Mouse (Mus musculus) monocyte, adult 2 months (primary cell): ENCODE measurements around the gene Aoah.

Experiments used
- DNase-seq, 2 experiments: peaks; one replicate each; pipeline ENCODE4 v3.0.0; 2022; ENCODE audit warnings: low spot score in 2 of 2, low read depth in 1 of 2

The Aoah gene

GRCm38 (mm10) chr13:20905195-20905594 is 111.3 kb downstream of the Aoah start:
- no peak for DNase-seq

- DNase-seq = no peak
These were observed 123.0 kb downstream of the Aoah start for GRCm38 (mm10) chr13:20916698-20917511.

- no peak for DNase-seq
These were observed 126.5 kb downstream of the Aoah start for GRCm38 (mm10) chr13:20920401-20920800.

GRCm38 (mm10) chr13:20936016-20936415 is 142.1 kb downstream of the Aoah start:
- DNase-seq = no peak

GRCm38 (mm10) chr13:20937452-20937851 is 143.5 kb downstream of the Aoah start:
- DNase-seq = peak in 1 of 2 experiments; percentile 27

GRCm38 (mm10) chr13:20939099-20939498 is 145.2 kb downstream of the Aoah start:
- DNase-seq = no peak

GRCm38 (mm10) chr13:20940389-20940788 is 146.5 kb downstream of the Aoah start:
- DNase-seq = peak in 1 of 2 experiments; percentile 2

- DNase-seq = no peak
These were observed 147.8 kb downstream of the Aoah start for GRCm38 (mm10) chr13:20941707-20942106.

GRCm38 (mm10) chr13:20963086-20963485 is 169.2 kb downstream of the Aoah start:
- no peak for DNase-seq

- DNase-seq = no peak
These were observed 187.6 kb downstream of the Aoah start for GRCm38 (mm10) chr13:20981234-20982230.

GRCm38 (mm10) chr13:20985510-20985909 is 191.6 kb downstream of the Aoah start:
- DNase-seq = no peak

- no peak for DNase-seq
These were observed 192.0 kb downstream of the Aoah start for GRCm38 (mm10) chr13:20985961-20986360.

GRCm38 (mm10) chr13:21005238-21005637 is 211.3 kb downstream of the Aoah start:
- no peak for DNase-seq

GRCm38 (mm10) chr13:21005642-21006320 is 211.9 kb downstream of the Aoah start:
- DNase-seq = no peak

- no peak for DNase-seq
These were observed 212.4 kb downstream of the Aoah start for GRCm38 (mm10) chr13:21006321-21006653.

- DNase-seq = no peak
These were observed 219.7 kb downstream of the Aoah start for GRCm38 (mm10) chr13:21013659-21014058.

- no peak for DNase-seq
These were observed 230.9 kb downstream of the Aoah start for GRCm38 (mm10) chr13:21024831-21025230.

- no peak for DNase-seq
These were observed 239.3 kb downstream of the Aoah start for GRCm38 (mm10) chr13:21033176-21033575.

- DNase-seq = no peak
These were observed 241.1 kb downstream of the Aoah start for GRCm38 (mm10) chr13:21035011-21035410.

- no peak for DNase-seq
These were observed 242.1 kb downstream of the Aoah start for GRCm38 (mm10) chr13:21035981-21036380.

- no peak for DNase-seq
These were observed 246.8 kb downstream of the Aoah start for GRCm38 (mm10) chr13:21040589-21041199.
